Comparison of ENCODE assay signal across 7 mouse cellular contexts in the genomic region with DNA sequence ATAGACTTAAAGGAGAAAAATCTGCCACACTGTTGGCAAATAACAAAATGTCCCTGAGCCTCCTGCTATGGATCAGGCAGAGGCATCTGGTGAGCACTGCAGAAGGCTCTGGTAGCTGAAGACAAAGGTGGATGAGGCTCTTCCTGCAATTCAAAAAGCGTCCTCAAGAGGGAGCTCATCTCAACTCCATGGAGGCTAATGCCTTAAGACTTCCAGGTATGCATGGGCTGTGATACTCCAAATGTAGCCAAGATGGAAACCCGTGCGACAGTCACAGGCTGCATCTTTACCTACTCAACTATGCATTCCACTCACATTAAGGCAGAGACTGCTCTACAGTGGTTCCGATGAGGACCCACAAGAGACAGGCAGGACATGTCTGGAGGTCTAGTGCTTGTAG.
A peak's percentile ranks its signal among the peaks of the same experiment; 100 is the strongest.
DNase-seq lines count a peak whose midpoint lies in the region; ATAC-seq and TF ChIP-seq lines count a peak whose summit lies in the region.

No protein-coding gene starts in this region.

- H3K9ac ChIP-seq in ES-E14 (ENCODE audit: insufficient read depth, low read depth, low read length, poor library complexity, severe bottlenecking), result no peak overlapping the region
- no peak overlapping the region for H3K9ac ChIP-seq in forebrain, embryonic 13.5 days
- H3K9ac ChIP-seq in kidney, postnatal 0 days (ENCODE audit: low read depth, low read length), result no peak overlapping the region

- 0 out of 2 replicates have a peak, but pooled peaks cover 2% of the 10 kb centered on the region for H3K9me3 ChIP-seq in ES-E14 (ENCODE audit: control insufficient read depth, insufficient read depth, low read depth, low read length)
- no peaks in the 10 kb centered on the region for H3K9me3 ChIP-seq in forebrain, embryonic 13.5 days (replicated peaks)
- no peaks in the 10 kb centered on the region for H3K9me3 ChIP-seq in kidney, postnatal 0 days (replicated peaks; ENCODE audit: low read length)

- in situ Hi-C loops in ES-E14 (cut with MboI; ENCODE audit: low sequenced_read_pairs in 2 of 2, unreplicated experiment in 2 of 2), result no loop called here

- no peaks in the 10 kb centered on the region for H3K4me1 ChIP-seq in ES-E14 (ENCODE audit: control insufficient read depth in 2 of 2, insufficient read depth in 2 of 2, low read length in 2 of 2, poor library complexity in 1 of 2)
- no peaks in the 10 kb centered on the region for H3K4me1 ChIP-seq in forebrain, embryonic 13.5 days
- no peaks in the 10 kb centered on the region for H3K4me1 ChIP-seq in kidney, postnatal 0 days (replicated peaks; ENCODE audit: insufficient read depth, low read length)

- H3K27me3 ChIP-seq in C2C12 (ENCODE audit: control insufficient read depth, insufficient read depth, insufficient read length), result no peaks in the 10 kb centered on the region
- no peaks in the 10 kb centered on the region for H3K27me3 ChIP-seq in forebrain, embryonic 13.5 days
- no peaks in the 10 kb centered on the region for H3K27me3 ChIP-seq in kidney, postnatal 0 days (ENCODE audit: insufficient read depth, low read length)

- H3K4me2 ChIP-seq in forebrain, embryonic 13.5 days, result no peak overlapping the region
- H3K4me2 ChIP-seq in kidney, postnatal 0 days (ENCODE audit: low read length), result no peak overlapping the region

- peak; percentile 82 for DNase-seq in ES-E14 (ENCODE audit: low read depth, low spot score)
- peak; percentile 40 for DNase-seq in c-Kit-positive CD71-positive TER-119-positive erythroid progenitor cells, embryonic 14.5 days (ENCODE audit: low spot score)
- peak; percentile 61 for DNase-seq in kidney, postnatal 0 days (ENCODE audit: low spot score)
- DNase-seq in lung, adult 18-20 months, result peak; percentile 56 to 73
- DNase-seq in right cerebral cortex, postnatal 10 days (ENCODE audit: low spot score in 2 of 2), result peak; percentile 66 to 80

- H3K36me3 ChIP-seq in C2C12 (ENCODE audit: control insufficient read depth, insufficient read depth) (no peaks in the 10 kb centered on the region), ES-E14 (ENCODE audit: control insufficient read depth, insufficient read depth, low read length, poor library complexity, severe bottlenecking) (peaks cover 7% of the 10 kb centered on the region; the same call in 1 of the 2 replicates)
- H3K36me3 ChIP-seq in forebrain, embryonic 13.5 days (ENCODE audit: poor library complexity, severe bottlenecking), result peaks cover 23% of the 10 kb centered on the region
- H3K36me3 ChIP-seq in kidney, postnatal 0 days (ENCODE audit: insufficient read depth, low read length), result no peaks in the 10 kb centered on the region

- H3ac ChIP-seq in C2C12 (ENCODE audit: control insufficient read depth, insufficient read length, low read depth), result no peak overlapping the region

- peak; percentile 17 for TF ChIP-seq CTCF in C2C12 (IDR thresholded peaks at IDR 0.05; ENCODE audit: control insufficient read depth, insufficient read depth, insufficient read length)
- peak; percentile 82 for TF ChIP-seq CTCF in kidney, postnatal 0 days (IDR thresholded peaks at IDR 0.05; ENCODE audit: low read depth)

- ATAC-seq in forebrain, embryonic 13.5 days, result peak; percentile 52
- no peak for ATAC-seq in kidney, postnatal 0 days (replicated peaks; ENCODE audit: low FRiP score, low read depth)

- no peak overlapping the region for H3K4me3 ChIP-seq in C2C12 (ENCODE audit: insufficient read depth, poor library complexity, severe bottlenecking)
- H3K4me3 ChIP-seq in ES-E14 (ENCODE audit: insufficient read depth in 1 of 2, low read depth in 1 of 2, low read length in 2 of 2, poor library complexity in 1 of 2, severe bottlenecking in 1 of 2), result no peak overlapping the region
- H3K4me3 ChIP-seq in forebrain, embryonic 13.5 days, result no peak overlapping the region
- no peak overlapping the region for H3K4me3 ChIP-seq in kidney, postnatal 0 days (replicated peaks; ENCODE audit: low read depth, low read length)

- peaks cover 2% of the 10 kb centered on the region for H3K79me3 ChIP-seq in C2C12 (ENCODE audit: low read depth)

- WGBS in forebrain, embryonic 13.5 days, result 53% methylated on average over 4 of the region's 4 CpGs
- 52% methylated on average over 4 of the region's 4 CpGs for WGBS in kidney, postnatal 0 days

- no peak overlapping the region for H3K27ac ChIP-seq in ES-E14 (ENCODE audit: insufficient read depth, low read depth, low read length, poor library complexity, severe bottlenecking)
- H3K27ac ChIP-seq in forebrain, embryonic 13.5 days, result no peak overlapping the region
- H3K27ac ChIP-seq in kidney, postnatal 0 days, result no peak overlapping the region

- peaks cover 4% of the 10 kb centered on the region for H3K79me2 ChIP-seq in C2C12 (ENCODE audit: control insufficient read depth, insufficient read depth)

TF ChIP-seq in C2C12, 6 proteins besides CTCF, POLR2A, EP300 and RAD21:
- TF ChIP-seq MYOG (IDR thresholded peaks at IDR 0.05; ENCODE audit: control insufficient read depth, extremely low read depth, insufficient read length), result no peak
- no peak for TF ChIP-seq USF1 (IDR thresholded peaks at IDR 0.05; ENCODE audit: low read depth)
- TF ChIP-seq FOSL1 (IDR thresholded peaks at IDR 0.05; ENCODE audit: insufficient read depth, low read length, poor library complexity, severe bottlenecking), result no peak
- no peak for TF ChIP-seq CEBPB (IDR thresholded peaks at IDR 0.05; ENCODE audit: low read depth)
- no peak for TF ChIP-seq MAX (IDR thresholded peaks at IDR 0.05)
- TF ChIP-seq MYOD1 (IDR thresholded peaks at IDR 0.05; ENCODE audit: control insufficient read depth, insufficient read length, low read depth), result no peak

TF ChIP-seq in ES-E14, 5 proteins besides CTCF, POLR2A, EP300 and RAD21:
- TF ChIP-seq ZC3H11A (IDR thresholded peaks at IDR 0.05; ENCODE audit: borderline replicate concordance, low read depth, low read length), result peak; percentile 72
- no peak for TF ChIP-seq MAFK (IDR thresholded peaks at IDR 0.05; ENCODE audit: insufficient read depth, low read depth, low read length)
